Mouse (Mus musculus): ENCODE data around the gene Upf1. TPM values are rescaled to one million over a fixed set of nuclear protein-coding genes. Genes with fewer than 3 reads are reported as not detected.

Upf1 gene
- polyA plus RNA-seq, 1 experiment from 2014 or later: 24.2 TPM

DNA sequence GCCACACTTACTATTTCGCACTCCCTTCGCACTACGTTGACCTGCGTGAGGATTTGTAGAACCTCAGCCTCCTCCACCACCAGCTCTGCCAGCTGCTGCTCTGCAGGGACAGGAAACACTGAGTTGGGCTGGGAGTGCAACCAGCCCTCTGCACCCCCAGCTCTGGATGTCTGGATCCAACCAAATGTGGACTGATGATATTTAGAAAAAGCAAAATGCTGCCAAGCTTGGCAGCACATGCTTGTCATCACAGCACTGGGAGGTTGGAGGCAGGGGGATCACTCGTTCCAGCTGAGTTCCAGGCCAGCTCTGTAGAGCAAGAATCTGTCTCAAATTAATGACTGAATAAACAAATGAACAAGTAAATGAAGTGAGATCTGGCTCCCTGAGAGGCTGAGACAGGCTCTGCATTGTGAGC, 59.1 kb downstream of the Upf1 start:
- no peak overlapping the region for H3K4me3 ChIP-seq (ENCODE audit: low read length)
- no peak overlapping the region for H3K4me2 ChIP-seq (replicated peaks; ENCODE audit: low read depth, low read length)
- WGBS: 52% methylated on average over 5 of the region's 5 CpGs
- no peak overlapping the region for H3K27ac ChIP-seq (ENCODE audit: low read depth, low read length)
- no peaks in the 10 kb centered on the region for H3K9me3 ChIP-seq (ENCODE audit: control insufficient read depth, low read length)
- peaks cover 95% of the 10 kb centered on the region for H3K36me3 ChIP-seq (ENCODE audit: control insufficient read depth, insufficient read depth, low read length)
- H3K9ac ChIP-seq (ENCODE audit: low read depth, low read length): no peak overlapping the region
- ATAC-seq (ENCODE audit: low FRiP score, low TSS enrichment): no peak
- no peaks in the 10 kb centered on the region for H3K4me1 ChIP-seq (ENCODE audit: control insufficient read depth, insufficient read depth, low read length)
- no peaks in the 10 kb centered on the region for H3K27me3 ChIP-seq (ENCODE audit: control insufficient read depth, insufficient read depth, low read length)

- Histone ChIP-seq H3K36me3 (ENCODE audit: control insufficient read depth, insufficient read depth, low read length) (peaks cover 64% of the 10 kb centered on the region), H3K4me2 (replicated peaks; ENCODE audit: low read depth, low read length) (no peak overlapping the region), H3K9ac (ENCODE audit: low read depth, low read length) (no peak overlapping the region), H3K9me3 (ENCODE audit: control insufficient read depth, low read length) (no peaks in the 10 kb centered on the region), H3K27me3 (ENCODE audit: control insufficient read depth, insufficient read depth, low read length) (no peaks in the 10 kb centered on the region), H3K27ac (ENCODE audit: low read depth, low read length) (no peak overlapping the region), H3K4me1 (ENCODE audit: control insufficient read depth, insufficient read depth, low read length) (peaks cover 12% of the 10 kb centered on the region), H3K4me3 (ENCODE audit: low read length) (no peak overlapping the region)
- no peak for ATAC-seq (ENCODE audit: low FRiP score, low TSS enrichment)
- 88% methylated on average over 8 of the region's 8 CpGs for WGBS
Observed at GRCm38 (mm10) chr8:70286737-70287136, 66.3 kb downstream of the Upf1 start.

DNA sequence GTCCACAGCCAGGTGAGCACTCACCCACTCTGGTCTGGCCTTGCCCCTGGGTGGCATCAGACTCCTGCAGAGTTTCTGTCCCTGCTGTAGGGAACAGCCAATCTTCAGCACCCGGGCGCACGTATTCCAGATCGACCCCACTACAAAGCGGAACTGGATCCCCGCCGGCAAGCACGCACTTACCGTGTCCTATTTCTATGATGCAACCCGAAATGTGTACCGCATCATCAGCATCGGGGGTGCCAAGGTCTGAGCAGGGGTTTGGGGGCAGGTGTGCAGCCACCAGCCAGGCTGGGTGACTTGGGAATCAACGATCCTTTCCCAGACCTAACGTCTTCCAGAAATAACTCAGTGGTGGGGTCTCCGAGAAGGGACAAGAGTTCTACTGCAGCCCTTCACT, 67.8 kb downstream of the Upf1 start:
- Histone ChIP-seq H3K9ac (ENCODE audit: low read depth, low read length) (no peak overlapping the region), H3K9me3 (ENCODE audit: control insufficient read depth, low read length) (no peaks in the 10 kb centered on the region), H3K4me3 (ENCODE audit: low read length) (no peak overlapping the region), H3K27me3 (ENCODE audit: control insufficient read depth, insufficient read depth, low read length) (no peaks in the 10 kb centered on the region), H3K27ac (ENCODE audit: low read depth, low read length) (no peak overlapping the region), H3K4me2 (replicated peaks; ENCODE audit: low read depth, low read length) (no peak overlapping the region), H3K4me1 (ENCODE audit: control insufficient read depth, insufficient read depth, low read length) (peaks cover 17% of the 10 kb centered on the region), H3K36me3 (ENCODE audit: control insufficient read depth, insufficient read depth, low read length) (peaks cover 50% of the 10 kb centered on the region)
- WGBS: 93% methylated on average over 15 of the region's 15 CpGs
- no peak for ATAC-seq (ENCODE audit: low FRiP score, low TSS enrichment)

DNA sequence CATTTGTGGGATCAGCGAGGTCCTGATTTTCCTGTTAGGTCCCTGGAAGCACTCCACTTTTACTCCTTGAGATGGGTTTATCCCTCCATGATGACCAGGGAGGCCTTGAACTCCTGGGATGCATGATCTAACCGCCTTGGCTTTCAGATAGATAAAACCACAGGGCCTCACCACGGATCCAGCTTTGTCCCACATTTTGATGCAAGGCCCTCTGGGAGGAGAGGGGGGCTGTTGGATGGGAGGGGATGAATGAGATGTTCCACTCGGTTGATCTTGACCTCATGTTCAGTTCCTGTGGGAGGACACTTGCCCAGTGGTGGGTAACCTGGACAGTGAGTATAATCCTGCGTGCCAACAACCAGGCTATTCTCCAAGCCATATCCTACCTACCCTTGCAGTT, 68.7 kb downstream of the Upf1 start:
- H3K36me3 ChIP-seq (ENCODE audit: control insufficient read depth, insufficient read depth, low read length): peaks cover 41% of the 10 kb centered on the region
- no peak overlapping the region for H3K27ac ChIP-seq (ENCODE audit: low read depth, low read length)
- no peak overlapping the region for H3K9ac ChIP-seq (ENCODE audit: low read depth, low read length)
- peaks cover 17% of the 10 kb centered on the region for H3K4me1 ChIP-seq (ENCODE audit: control insufficient read depth, insufficient read depth, low read length)
- WGBS: 56% methylated on average over 5 of the region's 5 CpGs
- H3K4me2 ChIP-seq (replicated peaks; ENCODE audit: low read depth, low read length): peak overlapping the region; percentile 79
- no peak overlapping the region; the same call in 1 of the 2 replicates for H3K4me3 ChIP-seq (ENCODE audit: low read length)
- H3K27me3 ChIP-seq (ENCODE audit: control insufficient read depth, insufficient read depth, low read length): no peaks in the 10 kb centered on the region
- no peaks in the 10 kb centered on the region for H3K9me3 ChIP-seq (ENCODE audit: control insufficient read depth, low read length)
- ATAC-seq (ENCODE audit: low FRiP score, low TSS enrichment): no peak

- Histone ChIP-seq H3K4me2 (replicated peaks; ENCODE audit: low read depth, low read length) (peak overlapping the region; percentile 79), H3K9ac (ENCODE audit: low read depth, low read length) (peak overlapping the region; percentile 99), H3K9me3 (ENCODE audit: control insufficient read depth, low read length) (no peaks in the 10 kb centered on the region), H3K36me3 (ENCODE audit: control insufficient read depth, insufficient read depth, low read length) (peaks cover 33% of the 10 kb centered on the region), H3K4me1 (ENCODE audit: control insufficient read depth, insufficient read depth, low read length) (peaks cover 17% of the 10 kb centered on the region), H3K4me3 (ENCODE audit: low read length) (peak overlapping the region; percentile 96), H3K27ac (ENCODE audit: low read depth, low read length) (peak overlapping the region; percentile 81), H3K27me3 (ENCODE audit: control insufficient read depth, insufficient read depth, low read length) (no peaks in the 10 kb centered on the region)
- WGBS: under 1% methylated on average over 52 of the region's 55 CpGs
- ATAC-seq (ENCODE audit: low FRiP score, low TSS enrichment): peak; percentile 53
Observed at GRCm38 (mm10) chr8:70283136-70284077, 69.7 kb downstream of the Upf1 start.

GRCm38 (mm10) chr8:70282603-70283135, 70.4 kb downstream of the Upf1 start, which contains the start of gene Homer3:
TSS of gene Homer3 (plus strand) at chr8:70282827.
- peaks cover 21% of the 10 kb centered on the region for H3K4me1 ChIP-seq (ENCODE audit: control insufficient read depth, insufficient read depth, low read length)
- H3K9ac ChIP-seq (ENCODE audit: low read depth, low read length): peak within 1 kb of the TSS; percentile 99
- ATAC-seq (ENCODE audit: low FRiP score, low TSS enrichment): peak; percentile 92
- no peaks in the 10 kb centered on the region for H3K9me3 ChIP-seq (ENCODE audit: control insufficient read depth, low read length)
- no peaks in the 10 kb centered on the region for H3K27me3 ChIP-seq (ENCODE audit: control insufficient read depth, insufficient read depth, low read length)
- H3K27ac ChIP-seq (ENCODE audit: low read depth, low read length): peak within 1 kb of the TSS; percentile 81
- peak within 1 kb of the TSS; percentile 96 for H3K4me3 ChIP-seq (ENCODE audit: low read length)
- H3K4me2 ChIP-seq (replicated peaks; ENCODE audit: low read depth, low read length): peak within 1 kb of the TSS; percentile 79
- peaks cover 30% of the 10 kb centered on the region for H3K36me3 ChIP-seq (ENCODE audit: control insufficient read depth, insufficient read depth, low read length)
- 1% methylated on average over 36 of the region's 36 CpGs for WGBS

Other genes starting within 250 kb of the Upf1 start
- gene Ncan, start 232.4 kb downstream of the Upf1 start, polyA plus RNA-seq (2014; fragmentation: Nextera tagmentation; extraction: Ambion mirVana): 0.07 and 0.19 TPM in 2 replicates
- gene Nr2c2ap, start 221.9 kb downstream of the Upf1 start, polyA plus RNA-seq (2014; fragmentation: Nextera tagmentation; extraction: Ambion mirVana): 25.5 and 40.7 TPM in 2 replicates
- gene Rfxank, start 214.1 kb downstream of the Upf1 start, polyA plus RNA-seq (2014; fragmentation: Nextera tagmentation; extraction: Ambion mirVana): 18.6 and 19.6 TPM in 2 replicates
- 49.6 and 64.5 TPM in 2 replicates for gene Borcs8, start 213.8 kb downstream of the Upf1 start, polyA plus RNA-seq (2014; fragmentation: Nextera tagmentation; extraction: Ambion mirVana)
- 0.30 and 0.97 TPM in 2 replicates for gene Mef2b, start 213.6 kb downstream of the Upf1 start, polyA plus RNA-seq (2014; fragmentation: Nextera tagmentation; extraction: Ambion mirVana)
- gene Tmem161a, start 180.9 kb downstream of the Upf1 start, polyA plus RNA-seq (2014; fragmentation: Nextera tagmentation; extraction: Ambion mirVana): 43.6 and 47.5 TPM in 2 replicates
- gene Slc25a42, start 141.0 kb downstream of the Upf1 start, polyA plus RNA-seq (2014; fragmentation: Nextera tagmentation; extraction: Ambion mirVana): 2.1 and 3.0 TPM in 2 replicates
- 23.7 and 33.0 TPM in 2 replicates for gene Sugp2, start 119.1 kb downstream of the Upf1 start, polyA plus RNA-seq (2014; fragmentation: Nextera tagmentation; extraction: Ambion mirVana)
- gene Armc6, start 118.8 kb downstream of the Upf1 start, polyA plus RNA-seq (2014; fragmentation: Nextera tagmentation; extraction: Ambion mirVana): 23.2 and 24.8 TPM in 2 replicates
- gene Homer3, start 70.5 kb downstream of the Upf1 start, polyA plus RNA-seq (2014; fragmentation: Nextera tagmentation; extraction: Ambion mirVana): 54.5 and 70.2 TPM in 2 replicates
- 49.9 TPM in 2 replicates for gene Ddx49, start 50.8 kb downstream of the Upf1 start, polyA plus RNA-seq (2014; fragmentation: Nextera tagmentation; extraction: Ambion mirVana)
- gene Cope, start 50.8 kb downstream of the Upf1 start, polyA plus RNA-seq (2014; fragmentation: Nextera tagmentation; extraction: Ambion mirVana): 322 and 327 TPM in 2 replicates
- gene Cers1, start 37.5 kb downstream of the Upf1 start, polyA plus RNA-seq (2014; fragmentation: Nextera tagmentation; extraction: Ambion mirVana): 2.3 and 2.6 TPM in 2 replicates
- 7.6 and 7.9 TPM in 2 replicates for gene Gdf1, start 23.5 kb downstream of the Upf1 start, polyA plus RNA-seq (2014; fragmentation: Nextera tagmentation; extraction: Ambion mirVana)
- 0.14 and 0.26 TPM in 2 replicates for gene Comp, start 20.3 kb upstream of the Upf1 start, polyA plus RNA-seq (2014; fragmentation: Nextera tagmentation; extraction: Ambion mirVana)
- gene Crtc1, start 86.3 kb upstream of the Upf1 start, polyA plus RNA-seq (2014; fragmentation: Nextera tagmentation; extraction: Ambion mirVana): 15.5 and 21.2 TPM in 2 replicates
- gene Klhl26, start 123.7 kb upstream of the Upf1 start, polyA plus RNA-seq (2014; fragmentation: Nextera tagmentation; extraction: Ambion mirVana): 14.4 and 19.2 TPM in 2 replicates
- 8.5 and 12.4 TPM in 2 replicates for gene Tmem59l, start 134.1 kb upstream of the Upf1 start, polyA plus RNA-seq (2014; fragmentation: Nextera tagmentation; extraction: Ambion mirVana)
- 26.7 and 34.8 TPM in 2 replicates for gene Crlf1, start 139.9 kb upstream of the Upf1 start, polyA plus RNA-seq (2014; fragmentation: Nextera tagmentation; extraction: Ambion mirVana)
- gene Rex1bd, start 153.5 kb upstream of the Upf1 start, polyA plus RNA-seq (2014; fragmentation: Nextera tagmentation; extraction: Ambion mirVana): 129 and 151 TPM in 2 replicates
- 1,078 and 1,559 TPM in 2 replicates for gene Uba52, start 157.5 kb upstream of the Upf1 start, polyA plus RNA-seq (2014; fragmentation: Nextera tagmentation; extraction: Ambion mirVana)
- 252 and 291 TPM in 2 replicates for gene Fkbp8, start 174.4 kb upstream of the Upf1 start, polyA plus RNA-seq (2014; fragmentation: Nextera tagmentation; extraction: Ambion mirVana)
- 70.0 and 70.9 TPM in 2 replicates for gene Kxd1, start 174.7 kb upstream of the Upf1 start, polyA plus RNA-seq (2014; fragmentation: Nextera tagmentation; extraction: Ambion mirVana)
- 12.9 and 22.4 TPM in 2 replicates for gene Ell, start 186.2 kb upstream of the Upf1 start, polyA plus RNA-seq (2014; fragmentation: Nextera tagmentation; extraction: Ambion mirVana)
- gene Isyna1, start 241.1 kb upstream of the Upf1 start, polyA plus RNA-seq (2014; fragmentation: Nextera tagmentation; extraction: Ambion mirVana): 102 and 118 TPM in 2 replicates

Data from kidney, embryonic 14.5 days (tissue).